Mouse (Mus musculus) heart, postnatal 0 days (tissue): ENCODE results near the gene Mill2. TPM values are rescaled to one million over a fixed set of nuclear protein-coding genes. Genes with fewer than 3 reads are reported as not detected.

ENCODE experiments used
- ATAC-seq: fragments of 200-750 bp; cut with Nextera tagmentation; 2 replicates; pipeline ENCODE4 v1.8.0; 2017; ENCODE audit warnings: low read depth, moderate number of reproducible peaks, moderate library complexity; ENCODE audit not compliant: insufficient read depth
- DNase-seq: peaks from one replicate; pipeline ENCODE4 v3.0.0-alpha.2; 2016; ENCODE audit warnings: low spot score
- H3K27ac ChIP-seq: fragments of 300-500 bp; sonication (generic); 2 replicates; pipeline ENCODE4 v1.5.1; 2014; ENCODE audit warnings: low read depth, mild to moderate bottlenecking
- H3K27me3 ChIP-seq: fragments of 300-500 bp; sonication (generic); 2 replicates; pipeline ENCODE4 v1.6.1; 2014; ENCODE audit warnings: low read length, mixed read lengths; ENCODE audit not compliant: control insufficient read depth, insufficient read depth
- H3K36me3 ChIP-seq: fragments of 300-500 bp; sonication (generic); replicated peaks from 2 replicates; pipeline ENCODE4 v1.6.1; 2014; ENCODE audit warnings: low read length, mixed read lengths; ENCODE audit not compliant: control insufficient read depth, insufficient read depth
- H3K4me1 ChIP-seq: fragments of 300-500 bp; sonication (generic); 2 replicates; pipeline ENCODE4 v1.6.1; 2014; ENCODE audit warnings: antibody characterized with exemption; ENCODE audit not compliant: control insufficient read depth, insufficient read depth
- H3K4me2 ChIP-seq: fragments of 300-500 bp; sonication (generic); 2 replicates; pipeline ENCODE4 v1.6.1; 2014; ENCODE audit warnings: low read depth, mild to moderate bottlenecking, low read length, moderate library complexity
- H3K4me3 ChIP-seq: fragments of 300-500 bp; sonication (generic); 2 replicates; pipeline ENCODE4 v1.5.1; 2014; ENCODE audit warnings: low read depth, low read length
- H3K9ac ChIP-seq: fragments of 300-500 bp; sonication (generic); replicated peaks from 2 replicates; pipeline ENCODE4 v1.6.1; 2014; ENCODE audit warnings: low read depth, low read length, mixed read lengths
- H3K9me3 ChIP-seq: fragments of 300-500 bp; sonication (generic); replicated peaks from 2 replicates; pipeline ENCODE4 v1.6.1; 2016; ENCODE audit warnings: low read length; ENCODE audit not compliant: control insufficient read depth
- CTCF ChIP-seq: IDR thresholded peaks from 2 replicates; pipeline ENCODE4 v1.5.1; 2016; ENCODE audit warnings: antibody characterized with exemption, control low read depth, low read depth
- EP300 ChIP-seq: IDR thresholded peaks from 2 replicates; pipeline ENCODE4 v1.6.1; 2016; ENCODE audit warnings: antibody characterized with exemption, low read depth
- WGBS: fragments of 180-500 bp; shearing (Covaris S2); extraction: QIAGEN DNeasy Blood & Tissue Kit; methylation state at CpG from one replicate; pipeline ENCODE4 v1.1.7; 2014; 5-methylcytosine and 5-hydroxymethylcytosine counted together
- polyA plus RNA-seq: library from polyadenylated mRNA; unstranded; fragments of >200 nt; fragmentation: Nextera tagmentation; extraction: Ambion mirVana; gene quantifications from 2 replicates; pipeline ENCODE4 v1.2.1, GENCODE M21; 2015
- total RNA-seq: library from RNA; depleted of rRNA; stranded (reverse); fragments of >200 nt; gene quantifications from 2 replicates; pipeline ENCODE4 v1.2.3, GENCODE M21; 2014; ENCODE audit warnings: low replicate concordance

Gene Mill2
- total and polyA plus RNA-seq, 2 experiments from 2014 or later, result 0.34 to 0.86 TPM

DNA sequence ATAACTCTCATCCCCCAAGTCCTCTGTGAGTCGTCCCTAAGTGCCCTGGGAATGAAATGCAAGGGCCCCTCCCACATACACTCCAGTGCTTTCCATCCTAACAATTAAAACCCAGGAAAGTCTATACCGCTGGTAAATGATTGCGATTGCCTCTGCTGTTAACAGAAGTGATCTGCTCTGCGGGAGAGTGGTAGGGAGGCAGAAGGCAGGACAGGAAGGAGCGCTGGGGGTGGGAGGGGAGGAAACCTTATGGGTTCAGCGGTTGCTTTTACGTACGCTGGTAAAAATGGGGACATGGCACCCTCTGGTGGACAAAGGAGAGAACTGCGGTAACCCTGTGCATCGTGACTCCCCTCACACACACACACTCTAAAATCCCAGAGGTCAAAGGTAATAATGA is 33.5 kb downstream of the Mill2 start:
- Histone ChIP-seq H3K4me3 (peak overlapping the region; percentile 37), H3K27me3 (0 out of 2 replicates have a peak, but pooled peaks cover 8% of the 10 kb centered on the region), H3K36me3 (no peaks in the 10 kb centered on the region), H3K4me1 (no peaks in the 10 kb centered on the region), H3K27ac (no peak overlapping the region), H3K9me3 (no peaks in the 10 kb centered on the region), H3K9ac (no peak overlapping the region), H3K4me2 (peak overlapping the region; percentile 62)
- ATAC-seq (peak; percentile 70), DNase-seq (peak; percentile 70)
- TF ChIP-seq CTCF (peak; percentile 80), EP300 (no peak)
- under 1% methylated on average over 10 of the region's 10 CpGs for WGBS

- no peak overlapping the region for H3K4me3 ChIP-seq
- ATAC-seq (no peak), DNase-seq (no peak)
- H3K9ac ChIP-seq, result no peak overlapping the region
- 77% methylated on average over 5 of the region's 5 CpGs for WGBS
- H3K36me3 ChIP-seq, result no peaks in the 10 kb centered on the region
- TF ChIP-seq CTCF (no peak), EP300 (no peak)
- H3K4me2 ChIP-seq, result no peak overlapping the region
- no peaks in the 10 kb centered on the region for H3K4me1 ChIP-seq
- H3K27me3 ChIP-seq, result 0 out of 2 replicates have a peak, but pooled peaks cover 8% of the 10 kb centered on the region
- H3K27ac ChIP-seq, result no peak overlapping the region
- H3K9me3 ChIP-seq, result no peaks in the 10 kb centered on the region
Observed at GRCm38 (mm10) chr7:18875372-18875771, 35.6 kb downstream of the Mill2 start.

DNA sequence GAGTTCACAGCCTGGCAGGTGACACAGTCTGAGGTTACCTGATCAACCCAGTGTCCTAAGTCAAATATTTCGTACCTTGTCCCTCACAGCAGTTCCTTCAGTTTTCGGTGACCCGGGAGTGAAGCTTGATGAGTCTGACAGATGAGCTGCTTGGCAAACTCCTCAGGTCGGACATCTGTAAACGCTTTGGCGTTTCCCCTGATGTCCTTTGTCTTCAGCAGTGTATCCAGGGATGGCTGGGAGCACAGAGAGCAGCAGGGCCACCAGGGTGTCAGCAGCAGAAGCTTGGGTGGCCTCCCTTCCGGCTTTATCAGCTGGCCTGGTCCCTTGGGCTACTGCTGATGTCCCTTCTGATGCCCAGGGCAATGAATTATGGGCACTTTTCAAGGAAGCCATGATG is 38.9 kb downstream of the Mill2 start:
- H3K4me1 ChIP-seq, result no peaks in the 10 kb centered on the region
- TF ChIP-seq EP300 (no peak), CTCF (no peak)
- H3K4me3 ChIP-seq, result no peak overlapping the region
- H3K9me3 ChIP-seq, result no peaks in the 10 kb centered on the region
- ATAC-seq, result no peak
- DNase-seq, result no peak
- no peak overlapping the region for H3K9ac ChIP-seq
- no peak overlapping the region for H3K4me2 ChIP-seq
- H3K27ac ChIP-seq, result no peak overlapping the region
- H3K36me3 ChIP-seq, result no peaks in the 10 kb centered on the region
- H3K27me3 ChIP-seq, result no peaks in the 10 kb centered on the region
- 62% methylated on average over 7 of the region's 7 CpGs for WGBS

DNA sequence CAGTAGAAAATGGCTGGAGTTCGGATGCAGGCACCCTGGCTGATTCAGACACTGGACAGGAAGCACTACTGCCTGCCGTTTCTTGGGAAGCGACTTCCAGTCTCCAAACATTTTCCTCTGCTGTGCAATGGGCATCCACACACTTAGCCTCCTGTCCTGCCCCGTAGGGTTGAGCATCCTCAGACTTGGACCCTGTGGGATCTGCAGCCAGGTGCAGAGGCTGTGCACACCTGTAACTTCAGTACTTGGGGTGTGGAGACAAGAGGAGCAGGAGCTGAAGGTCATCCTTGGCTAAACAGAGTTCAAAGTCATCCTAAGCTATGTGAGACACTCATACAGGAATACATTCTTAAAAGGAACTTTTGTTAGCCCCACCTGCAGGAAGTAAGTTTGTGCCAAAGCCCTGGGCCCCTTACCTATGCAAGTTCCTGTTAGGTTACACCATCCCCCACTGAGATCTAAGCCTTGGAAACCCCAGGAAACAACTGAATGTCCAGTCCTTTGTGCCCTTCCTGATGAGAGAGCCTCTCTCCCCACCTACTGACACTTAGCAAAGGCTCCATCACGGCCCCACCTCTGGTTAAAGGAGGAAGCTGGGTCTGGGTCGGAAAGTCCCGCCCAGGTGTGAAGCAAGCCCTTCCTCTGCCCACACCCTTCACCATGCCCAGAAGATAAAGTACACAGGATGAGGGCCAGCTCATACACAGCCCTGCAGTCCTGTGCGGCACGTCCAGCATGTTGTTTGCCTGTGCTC is 44.4 kb downstream of the Mill2 start:
- no peak for DNase-seq
- 0 out of 2 replicates have a peak, but pooled peaks have one; percentile 8 for ATAC-seq

DNA sequence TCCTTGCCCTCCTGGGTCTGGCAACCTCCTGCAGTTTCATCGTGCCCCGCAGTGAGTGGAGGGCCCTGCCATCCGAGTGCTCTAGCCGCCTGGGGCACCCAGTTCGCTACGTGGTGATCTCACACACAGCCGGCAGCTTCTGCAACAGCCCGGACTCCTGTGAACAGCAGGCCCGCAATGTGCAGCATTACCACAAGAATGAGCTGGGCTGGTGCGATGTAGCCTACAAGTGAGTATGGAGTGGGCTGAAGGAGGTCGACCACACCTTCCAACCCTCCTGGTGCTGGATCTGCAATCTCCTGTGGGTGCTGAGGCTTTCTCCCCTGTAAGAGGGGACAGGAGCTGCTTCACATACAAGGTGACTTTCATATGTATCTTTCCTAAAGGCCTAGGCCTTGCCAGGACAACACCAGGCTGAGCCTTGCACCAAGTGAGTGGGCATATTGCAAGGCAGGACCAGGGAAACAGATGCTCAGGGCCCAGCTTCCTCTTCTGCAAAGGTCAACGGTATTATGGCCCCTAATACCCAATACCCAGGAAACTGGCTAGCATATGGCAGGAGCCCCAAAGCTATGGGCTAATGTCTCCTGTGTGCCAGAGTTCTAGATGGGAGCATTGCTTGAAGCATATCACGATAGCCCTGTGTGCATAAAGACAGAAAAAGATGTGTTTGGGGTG is 45.1 kb downstream of the Mill2 start:
- Histone ChIP-seq H3K4me2 (no peak overlapping the region), H3K9me3 (no peaks in the 10 kb centered on the region), H3K9ac (no peak overlapping the region), H3K27me3 (no peaks in the 10 kb centered on the region), H3K36me3 (no peaks in the 10 kb centered on the region), H3K4me1 (no peaks in the 10 kb centered on the region), H3K27ac (no peak overlapping the region), H3K4me3 (no peak overlapping the region)
- no peak for TF ChIP-seq CTCF
- TF ChIP-seq EP300, result no peak
- WGBS, result 52% methylated on average over 13 of the region's 13 CpGs
- no peak for DNase-seq
- no peak for ATAC-seq

More for the DNA sequence above, 44.4 kb downstream of the Mill2 start:
- WGBS, result 47% methylated on average over 9 of the region's 9 CpGs
- Histone ChIP-seq H3K9me3 (no peaks in the 10 kb centered on the region), H3K36me3 (no peaks in the 10 kb centered on the region), H3K27me3 (no peaks in the 10 kb centered on the region), H3K4me2 (no peak overlapping the region), H3K9ac (no peak overlapping the region), H3K4me3 (no peak overlapping the region), H3K4me1 (no peaks in the 10 kb centered on the region), H3K27ac (no peak overlapping the region)
- TF ChIP-seq CTCF (no peak), EP300 (no peak)

DNA sequence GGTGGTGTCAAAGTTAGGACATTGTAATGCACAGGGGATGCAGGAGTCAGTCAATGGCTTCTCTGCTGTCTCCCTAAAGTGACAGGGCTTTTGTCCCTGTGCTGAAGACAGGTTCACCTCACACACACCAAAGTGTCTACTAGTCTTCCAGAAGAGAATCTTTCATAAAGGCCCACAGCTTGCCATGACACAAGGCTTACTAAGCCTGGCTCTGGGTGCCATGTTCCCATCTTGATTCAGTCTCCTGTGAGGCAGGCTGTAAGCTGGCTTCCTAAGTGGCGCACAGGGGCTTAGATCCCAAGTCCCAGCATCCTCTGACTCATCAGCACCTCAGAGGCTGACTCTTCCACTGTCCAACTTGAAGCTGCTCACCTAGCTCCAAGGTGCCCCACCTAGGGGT is 47.2 kb downstream of the Mill2 start:
- H3K27ac ChIP-seq, result no peak overlapping the region
- DNase-seq, result no peak
- no peaks in the 10 kb centered on the region for H3K27me3 ChIP-seq
- no peak overlapping the region for H3K9ac ChIP-seq
- no peak overlapping the region for H3K4me2 ChIP-seq
- TF ChIP-seq CTCF (no peak), EP300 (no peak)
- no peaks in the 10 kb centered on the region for H3K9me3 ChIP-seq
- ATAC-seq, result no peak
- H3K4me1 ChIP-seq, result no peaks in the 10 kb centered on the region
- H3K36me3 ChIP-seq, result no peaks in the 10 kb centered on the region
- no peak overlapping the region for H3K4me3 ChIP-seq
- 100% methylated on average over 1 of the region's 1 CpGs for WGBS
